Comparison of ENCODE assay signal across 27 mouse cellular contexts in genomic region chr13:55613471-55613870, GRCm38 (mm10). TPM values are rescaled to one million over a fixed set of nuclear protein-coding genes. Genes with fewer than 3 reads are reported as not detected.
DNase-seq lines count a peak whose midpoint lies in the region; ATAC-seq and TF ChIP-seq lines count a peak whose summit lies in the region.
"Had no signal": no experiment of that assay in that cellular context is flagged by ENCODE, and none has a peak within 500 bp of the region (broad histone marks: within the 10 kb centered on the region; RNA-seq: fewer than 3 reads in every experiment).

No protein-coding gene starts in this region.

- no peak for DNase-seq in kidney, postnatal 10 days
- DNase-seq in kidney, postnatal 0 days (ENCODE audit: low spot score) = no peak
- DNase-seq in kidney, adult 18-20 months = no peak
- DNase-seq: adrenal gland, adult 8-10 months; adrenal gland, postnatal 25 days; cerebellum, adult 11-12 months; cerebellum, adult 8-10 months; cerebellum, postnatal 10 days; cerebellum, postnatal 36 days; embryo, embryonic 11 days; gastrocnemius, postnatal 25 days; heart, adult 18-20 months; heart, postnatal 10 days; heart, postnatal 36 days had no signal

- no peaks in the 10 kb centered on the region for H3K27me3 ChIP-seq in intestine, postnatal 0 days (replicated peaks; ENCODE audit: control insufficient read depth, insufficient read depth, low read length)
- no peaks in the 10 kb centered on the region for H3K27me3 ChIP-seq in intestine, embryonic 16.5 days (replicated peaks; ENCODE audit: control insufficient read depth, insufficient read depth, low read length)
- H3K27me3 ChIP-seq in kidney, embryonic 14.5 days (ENCODE audit: control insufficient read depth, insufficient read depth, low read length) = no peaks in the 10 kb centered on the region
- H3K27me3 ChIP-seq in kidney, postnatal 0 days (ENCODE audit: insufficient read depth, low read length) = no peaks in the 10 kb centered on the region
- H3K27me3 ChIP-seq: embryonic facial prominence, embryonic 13.5 days; forebrain, embryonic 12.5 days; forebrain, embryonic 15.5 days; heart, embryonic 12.5 days; heart, embryonic 15.5 days; hindbrain, embryonic 13.5 days had no signal

- 35% methylated on average over 5 of the region's 5 CpGs for WGBS in intestine, postnatal 0 days
- WGBS in intestine, embryonic 16.5 days = 37% methylated on average over 5 of the region's 5 CpGs
- 41% methylated on average over 5 of the region's 5 CpGs for WGBS in kidney, embryonic 14.5 days
- WGBS in kidney, postnatal 0 days = 31% methylated on average over 5 of the region's 5 CpGs

- TF ChIP-seq CTCF in intestine, postnatal 0 days (IDR thresholded peaks at IDR 0.05; ENCODE audit: low read depth) = no peak
- no peak for TF ChIP-seq CTCF in kidney, postnatal 0 days (IDR thresholded peaks at IDR 0.05; ENCODE audit: low read depth)

- H3K36me3 ChIP-seq in intestine, postnatal 0 days (ENCODE audit: control insufficient read depth, insufficient read depth) = peaks cover 22% of the 10 kb centered on the region
- peaks cover 9% of the 10 kb centered on the region for H3K36me3 ChIP-seq in intestine, embryonic 16.5 days (ENCODE audit: control insufficient read depth, insufficient read depth, low read length)
- peaks cover 13% of the 10 kb centered on the region; the same call in 1 of the 2 replicates for H3K36me3 ChIP-seq in kidney, embryonic 14.5 days (ENCODE audit: control insufficient read depth, insufficient read depth, low read length)
- H3K36me3 ChIP-seq in kidney, postnatal 0 days (ENCODE audit: insufficient read depth, low read length) = peaks cover 10% of the 10 kb centered on the region; the same call in 1 of the 2 replicates

- no peaks in the 10 kb centered on the region for H3K9me3 ChIP-seq in intestine, postnatal 0 days (ENCODE audit: control insufficient read depth)
- H3K9me3 ChIP-seq in intestine, embryonic 16.5 days (ENCODE audit: control insufficient read depth, low read length) = no peaks in the 10 kb centered on the region
- H3K9me3 ChIP-seq in kidney, embryonic 14.5 days (ENCODE audit: control insufficient read depth, low read length) = no peaks in the 10 kb centered on the region
- H3K9me3 ChIP-seq in kidney, postnatal 0 days (replicated peaks; ENCODE audit: low read length) = no peaks in the 10 kb centered on the region
- H3K9me3 ChIP-seq: embryonic facial prominence, embryonic 10.5 days; embryonic facial prominence, embryonic 13.5 days; forebrain, embryonic 12.5 days; forebrain, embryonic 15.5 days; heart, embryonic 12.5 days; heart, embryonic 15.5 days; hindbrain, embryonic 10.5 days; hindbrain, embryonic 13.5 days had no signal

- ATAC-seq in intestine, postnatal 0 days = peak; percentile 25; the same call in 1 of the 2 replicates
- no peak for ATAC-seq in intestine, embryonic 16.5 days
- peak; percentile 55; the same call in 1 of the 2 replicates for ATAC-seq in kidney, embryonic 14.5 days (ENCODE audit: low FRiP score, low TSS enrichment)
- ATAC-seq in kidney, postnatal 0 days (replicated peaks; ENCODE audit: low FRiP score, low read depth) = peak; percentile 68
- ATAC-seq: activated CD4-positive, CD25-positive, alpha-beta regulatory T cell, adult 4 months; forebrain, embryonic 15.5 days had no signal

- no peaks in the 10 kb centered on the region for H3K4me1 ChIP-seq in intestine, postnatal 0 days (replicated peaks; ENCODE audit: control insufficient read depth, insufficient read depth, low read length)
- no peaks in the 10 kb centered on the region for H3K4me1 ChIP-seq in intestine, embryonic 16.5 days (ENCODE audit: control insufficient read depth, insufficient read depth, low read length)
- H3K4me1 ChIP-seq in kidney, embryonic 14.5 days (ENCODE audit: control insufficient read depth, insufficient read depth, low read length) = no peaks in the 10 kb centered on the region
- no peaks in the 10 kb centered on the region for H3K4me1 ChIP-seq in kidney, postnatal 0 days (replicated peaks; ENCODE audit: insufficient read depth, low read length)
- H3K4me1 ChIP-seq: forebrain, embryonic 12.5 days; forebrain, embryonic 15.5 days; heart, embryonic 12.5 days; heart, embryonic 15.5 days; hindbrain, embryonic 10.5 days; hindbrain, embryonic 13.5 days had no signal

- H3K9ac ChIP-seq in intestine, postnatal 0 days (ENCODE audit: low read depth, low read length) = no peak overlapping the region
- H3K9ac ChIP-seq in intestine, embryonic 16.5 days (ENCODE audit: low read depth, low read length) = no peak overlapping the region
- no peak overlapping the region for H3K9ac ChIP-seq in kidney, embryonic 14.5 days (ENCODE audit: low read depth, low read length)
- no peak overlapping the region for H3K9ac ChIP-seq in kidney, postnatal 0 days (ENCODE audit: low read depth, low read length)
- H3K9ac ChIP-seq: embryonic facial prominence, embryonic 13.5 days; forebrain, embryonic 12.5 days; forebrain, embryonic 15.5 days; heart, embryonic 12.5 days; heart, embryonic 15.5 days; hindbrain, embryonic 13.5 days had no signal

- no peak overlapping the region for H3K4me3 ChIP-seq in intestine, postnatal 0 days (ENCODE audit: low read depth, low read length)
- no peak overlapping the region for H3K4me3 ChIP-seq in intestine, embryonic 16.5 days (ENCODE audit: low read length)
- no peak overlapping the region for H3K4me3 ChIP-seq in kidney, embryonic 14.5 days (ENCODE audit: low read length)
- no peak overlapping the region for H3K4me3 ChIP-seq in kidney, postnatal 0 days (replicated peaks; ENCODE audit: low read depth, low read length)
- H3K4me3 ChIP-seq: embryonic facial prominence, embryonic 10.5 days; embryonic facial prominence, embryonic 13.5 days; erythroblast, embryonic 14.5 days; forebrain, embryonic 12.5 days; forebrain, embryonic 15.5 days; heart, embryonic 12.5 days; heart, embryonic 15.5 days; hindbrain, embryonic 10.5 days; hindbrain, embryonic 13.5 days had no signal

- no peak overlapping the region for H3K27ac ChIP-seq in intestine, postnatal 0 days (ENCODE audit: low read depth, low read length)
- H3K27ac ChIP-seq in intestine, embryonic 16.5 days (ENCODE audit: low read length) = no peak overlapping the region
- no peak overlapping the region for H3K27ac ChIP-seq in kidney, embryonic 14.5 days (ENCODE audit: low read depth, low read length)
- H3K27ac ChIP-seq in kidney, postnatal 0 days = no peak overlapping the region
- H3K27ac ChIP-seq: embryonic facial prominence, embryonic 10.5 days; embryonic facial prominence, embryonic 13.5 days; forebrain, embryonic 12.5 days; forebrain, embryonic 15.5 days; heart, embryonic 15.5 days; hindbrain, embryonic 10.5 days; hindbrain, embryonic 13.5 days had no signal

- H3K4me2 ChIP-seq in intestine, postnatal 0 days (replicated peaks; ENCODE audit: low read depth) = no peak overlapping the region
- no peak overlapping the region for H3K4me2 ChIP-seq in intestine, embryonic 16.5 days (ENCODE audit: low read depth, low read length)
- no peak overlapping the region for H3K4me2 ChIP-seq in kidney, embryonic 14.5 days (replicated peaks; ENCODE audit: low read depth, low read length)
- H3K4me2 ChIP-seq in kidney, postnatal 0 days (ENCODE audit: low read length) = no peak overlapping the region
- H3K4me2 ChIP-seq: embryonic facial prominence, embryonic 13.5 days; forebrain, embryonic 12.5 days; forebrain, embryonic 15.5 days; heart, embryonic 12.5 days; heart, embryonic 15.5 days; hindbrain, embryonic 13.5 days had no signal

RNA-seq across cellular contexts. Expression of gene Caml, which starts 9.3 kb away (rescaled TPM):
- 24.8 and 26.9 TPM in 2 replicates for polyA plus RNA-seq in intestine, postnatal 0 days (2015; fragmentation: Nextera tagmentation; extraction: Ambion mirVana)
- polyA plus RNA-seq in intestine, embryonic 16.5 days (2015; fragmentation: Nextera tagmentation; extraction: Ambion mirVana) = 40.7 and 44.0 TPM in 2 replicates
- 58.3 and 60.3 TPM in 2 replicates for polyA plus RNA-seq in kidney, embryonic 14.5 days (2014; fragmentation: Nextera tagmentation; extraction: Ambion mirVana)
- polyA plus RNA-seq in kidney, postnatal 0 days (2015; fragmentation: Nextera tagmentation; extraction: Ambion mirVana) = 50.6 and 53.0 TPM in 2 replicates

RNA-seq across cellular contexts. Expression of gene B4galt7, which starts 13.8 kb away (rescaled TPM):
- polyA plus RNA-seq in intestine, postnatal 0 days (2015; fragmentation: Nextera tagmentation; extraction: Ambion mirVana) = 13.9 and 14.3 TPM in 2 replicates
- 20.7 and 21.6 TPM in 2 replicates for polyA plus RNA-seq in intestine, embryonic 16.5 days (2015; fragmentation: Nextera tagmentation; extraction: Ambion mirVana)
- polyA plus RNA-seq in kidney, embryonic 14.5 days (2014; fragmentation: Nextera tagmentation; extraction: Ambion mirVana) = 13.5 and 18.2 TPM in 2 replicates
- 20.1 and 22.8 TPM in 2 replicates for polyA plus RNA-seq in kidney, postnatal 0 days (2015; fragmentation: Nextera tagmentation; extraction: Ambion mirVana)

RNA-seq across cellular contexts. Expression of gene Ddx46, which starts 21.4 kb away (rescaled TPM):
- 15.6 and 16.6 TPM in 2 replicates for polyA plus RNA-seq in intestine, postnatal 0 days (2015; fragmentation: Nextera tagmentation; extraction: Ambion mirVana)
- polyA plus RNA-seq in intestine, embryonic 16.5 days (2015; fragmentation: Nextera tagmentation; extraction: Ambion mirVana) = 26.7 and 27.2 TPM in 2 replicates
- polyA plus RNA-seq in kidney, embryonic 14.5 days (2014; fragmentation: Nextera tagmentation; extraction: Ambion mirVana) = 35.7 and 48.5 TPM in 2 replicates
- polyA plus RNA-seq in kidney, postnatal 0 days (2015; fragmentation: Nextera tagmentation; extraction: Ambion mirVana) = 27.4 and 28.3 TPM in 2 replicates

RNA-seq across cellular contexts. Expression of gene Tmed9, which starts 39.9 kb away (rescaled TPM):
- 57.3 and 63.3 TPM in 2 replicates for polyA plus RNA-seq in intestine, postnatal 0 days (2015; fragmentation: Nextera tagmentation; extraction: Ambion mirVana)
- 121 and 131 TPM in 2 replicates for polyA plus RNA-seq in intestine, embryonic 16.5 days (2015; fragmentation: Nextera tagmentation; extraction: Ambion mirVana)
- 73.5 and 232 TPM in 2 replicates for polyA plus RNA-seq in kidney, embryonic 14.5 days (2014; fragmentation: Nextera tagmentation; extraction: Ambion mirVana)
- 136 and 160 TPM in 2 replicates for polyA plus RNA-seq in kidney, postnatal 0 days (2015; fragmentation: Nextera tagmentation; extraction: Ambion mirVana)

RNA-seq across cellular contexts. Expression of gene Fam193b, which starts 42.6 kb away (rescaled TPM):
- 10.3 and 12.3 TPM in 2 replicates for polyA plus RNA-seq in intestine, postnatal 0 days (2015; fragmentation: Nextera tagmentation; extraction: Ambion mirVana)
- polyA plus RNA-seq in intestine, embryonic 16.5 days (2015; fragmentation: Nextera tagmentation; extraction: Ambion mirVana) = 21.2 and 22.5 TPM in 2 replicates
- polyA plus RNA-seq in kidney, embryonic 14.5 days (2014; fragmentation: Nextera tagmentation; extraction: Ambion mirVana) = 36.7 and 39.3 TPM in 2 replicates
- 23.9 and 24.9 TPM in 2 replicates for polyA plus RNA-seq in kidney, postnatal 0 days (2015; fragmentation: Nextera tagmentation; extraction: Ambion mirVana)
